Mouse (Mus musculus) neural tube, embryonic 14.5 days (tissue): Measurements from ENCODE around the gene Vsig8. TPM values are rescaled to one million over a fixed set of nuclear protein-coding genes. Genes with fewer than 3 reads are reported as not detected.

Experiments used
- ATAC-seq: fragments of 200-750 bp; cut with Nextera tagmentation; 2 replicates; pipeline ENCODE4 v1.8.0; 2017; ENCODE audit warnings: low read depth, mild to moderate bottlenecking, moderate TSS enrichment, moderate library complexity
- H3K27ac ChIP-seq: fragments of 300-500 bp; sonication (generic); 2 replicates; pipeline ENCODE4 v1.5.1; 2014; ENCODE audit warnings: low read depth, mild to moderate bottlenecking, control low read depth, low read length, moderate library complexity, mixed read lengths
- H3K27me3 ChIP-seq: fragments of 300-500 bp; sonication (generic); 2 replicates; pipeline ENCODE4 v1.6.1; 2014; ENCODE audit warnings: low read length; ENCODE audit not compliant: control insufficient read depth, insufficient read depth
- H3K36me3 ChIP-seq: fragments of 300-500 bp; sonication (generic); 2 replicates; pipeline ENCODE4 v1.6.1; 2014; ENCODE audit warnings: low read length, mixed read lengths; ENCODE audit not compliant: control insufficient read depth, insufficient read depth
- H3K4me1 ChIP-seq: fragments of 300-500 bp; sonication (generic); 2 replicates; pipeline ENCODE4 v1.6.1; 2014; ENCODE audit warnings: low read length; ENCODE audit not compliant: control insufficient read depth, insufficient read depth
- H3K4me2 ChIP-seq: fragments of 300-500 bp; sonication (generic); 2 replicates; pipeline ENCODE4 v1.6.1; 2014; ENCODE audit warnings: mild to moderate bottlenecking, low read depth, low read length, control low read depth
- H3K4me3 ChIP-seq: fragments of 300-500 bp; sonication (generic); 2 replicates; pipeline ENCODE4 v1.5.1; 2014; ENCODE audit warnings: low read depth, low read length, control low read depth, mixed read lengths
- H3K9ac ChIP-seq: fragments of 300-500 bp; sonication (generic); replicated peaks from 2 replicates; pipeline ENCODE4 v1.6.1; 2014; ENCODE audit warnings: low read depth, mild to moderate bottlenecking, control low read depth, low read length, mixed read lengths
- H3K9me3 ChIP-seq: fragments of 300-500 bp; sonication (generic); 2 replicates; pipeline ENCODE4 v1.6.1; 2016; ENCODE audit warnings: low read length; ENCODE audit not compliant: control insufficient read depth
- WGBS: fragments of 180-500 bp; shearing (Covaris S2); extraction: QIAGEN DNeasy Blood & Tissue Kit; methylation state at CpG from one replicate; pipeline ENCODE4 v1.1.7; 2014; 5-methylcytosine and 5-hydroxymethylcytosine counted together
- polyA plus RNA-seq: library from polyadenylated mRNA; unstranded; fragments of >200 nt; fragmentation: Nextera tagmentation; extraction: Ambion mirVana; gene quantifications from 2 replicates; pipeline ENCODE4 v1.2.1, GENCODE M21; 2014

The Vsig8 gene
- polyA plus RNA-seq, 1 experiment from 2014 or later, result 1.5 TPM

DNA sequence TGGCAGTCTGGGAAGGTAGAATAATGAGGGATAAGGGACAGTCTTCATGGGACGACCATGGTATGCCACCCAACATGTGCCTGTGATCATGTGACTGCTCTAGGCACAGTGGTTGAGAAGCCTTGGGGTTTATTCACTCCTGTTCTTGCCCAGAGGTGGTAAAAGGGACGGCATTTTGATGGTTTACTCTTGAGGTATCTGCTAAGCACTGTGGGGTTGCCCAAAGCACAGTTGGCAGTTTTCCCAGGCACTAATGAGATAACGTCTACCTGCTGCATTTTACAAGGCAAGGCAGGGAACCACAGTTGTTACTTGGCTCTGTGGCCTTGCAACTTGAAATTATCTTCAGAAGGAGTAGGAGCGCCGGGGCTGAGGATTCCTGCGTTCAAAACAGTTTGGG lies 15.9 kb upstream of the Vsig8 start:
- 57% methylated on average over 6 of the region's 6 CpGs for WGBS
- H3K4me2 ChIP-seq, result no peak overlapping the region
- no peaks in the 10 kb centered on the region for H3K27me3 ChIP-seq
- no peak overlapping the region for H3K27ac ChIP-seq
- no peak overlapping the region for H3K4me3 ChIP-seq
- H3K4me1 ChIP-seq, result peaks cover 5% of the 10 kb centered on the region; the same call in 1 of the 2 replicates
- no peaks in the 10 kb centered on the region for H3K9me3 ChIP-seq
- no peaks in the 10 kb centered on the region for H3K36me3 ChIP-seq
- ATAC-seq, result no peak; the same call in 1 of the 2 replicates
- H3K9ac ChIP-seq, result no peak overlapping the region

DNA sequence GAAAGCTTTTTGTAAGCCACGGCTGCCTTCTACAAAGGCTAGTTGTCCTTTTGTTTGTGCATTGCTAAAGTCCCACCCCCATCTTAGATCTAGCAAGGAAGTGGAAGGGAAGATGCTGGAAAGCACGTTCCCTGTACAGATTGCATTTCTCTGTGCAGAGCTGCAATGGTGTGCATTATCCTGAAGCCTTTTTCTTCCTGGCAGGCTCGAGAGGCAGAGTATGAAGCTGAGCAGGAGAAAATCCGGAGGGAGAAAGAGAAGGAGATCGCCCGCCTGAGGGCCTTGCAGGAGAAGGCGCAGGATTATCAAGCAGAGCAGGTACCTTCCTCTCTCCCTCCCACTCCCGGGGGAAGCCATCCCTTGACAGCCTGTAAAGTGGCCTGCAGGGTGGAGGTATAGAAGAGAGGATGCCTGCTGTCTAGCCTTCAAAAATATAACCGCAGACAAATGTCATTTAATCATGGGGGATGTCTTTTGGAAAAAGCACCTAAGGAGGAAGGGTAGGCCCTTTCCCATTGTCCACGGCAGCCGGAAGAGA lies 15.4 kb upstream of the Vsig8 start:
- 49% methylated on average over 11 of the region's 11 CpGs for WGBS
- no peaks in the 10 kb centered on the region for H3K36me3 ChIP-seq
- H3K4me1 ChIP-seq, result peaks cover 5% of the 10 kb centered on the region; the same call in 1 of the 2 replicates
- H3K4me3 ChIP-seq, result no peak overlapping the region
- no peaks in the 10 kb centered on the region for H3K9me3 ChIP-seq
- H3K4me2 ChIP-seq, result no peak overlapping the region
- no peak overlapping the region for H3K27ac ChIP-seq
- H3K27me3 ChIP-seq, result no peaks in the 10 kb centered on the region
- H3K9ac ChIP-seq, result no peak overlapping the region
- no peak for ATAC-seq

DNA sequence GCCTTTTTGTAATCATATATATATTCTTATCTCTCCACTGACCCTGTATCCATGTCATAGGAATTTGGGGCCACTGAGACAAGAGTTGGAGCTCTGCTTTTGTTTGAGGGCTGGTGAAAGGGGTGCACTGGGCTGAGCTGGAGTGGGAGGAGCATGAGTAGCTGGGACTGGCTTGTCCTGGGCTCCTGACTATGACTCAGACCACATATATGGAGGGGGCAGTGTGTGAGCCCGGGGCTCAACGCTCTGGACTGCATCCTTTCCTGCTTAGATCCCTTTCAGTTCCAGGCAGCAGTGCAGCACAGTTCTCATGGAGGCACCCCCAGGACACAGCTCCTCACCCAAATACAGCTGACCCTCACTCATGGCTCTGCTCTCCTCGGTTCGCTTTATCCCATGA lies 9.7 kb upstream of the Vsig8 start:
- Histone ChIP-seq H3K4me3 (no peak overlapping the region), H3K4me2 (no peak overlapping the region), H3K27ac (no peak overlapping the region), H3K9me3 (no peaks in the 10 kb centered on the region), H3K36me3 (no peaks in the 10 kb centered on the region), H3K9ac (no peak overlapping the region), H3K4me1 (peaks cover 7% of the 10 kb centered on the region; the same call in 1 of the 2 replicates), H3K27me3 (no peaks in the 10 kb centered on the region)
- no peak for ATAC-seq
- WGBS, result 93% methylated on average over 4 of the region's 4 CpGs

DNA sequence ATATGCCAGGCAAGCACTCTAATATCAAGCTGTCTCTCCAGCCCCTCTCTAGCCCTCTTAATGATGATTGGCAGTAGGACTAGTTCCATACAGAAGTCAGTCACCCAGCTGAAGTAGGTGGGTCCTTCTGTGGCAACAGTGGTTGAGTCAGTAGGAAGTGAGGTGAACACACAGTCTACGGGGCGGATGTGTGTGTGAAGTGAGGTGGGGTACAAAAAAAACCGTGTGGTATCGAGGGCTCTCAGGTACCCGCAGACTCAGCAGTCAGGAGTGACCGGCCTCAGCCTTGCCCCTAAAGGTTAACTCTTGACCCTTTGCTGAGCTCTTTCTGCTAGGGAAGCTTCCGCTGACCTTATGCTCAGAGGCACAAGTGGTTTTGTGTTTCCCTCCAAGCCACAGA lies 7.2 kb upstream of the Vsig8 start:
- H3K36me3 ChIP-seq, result no peaks in the 10 kb centered on the region
- H3K4me3 ChIP-seq, result no peak overlapping the region
- no peaks in the 10 kb centered on the region for H3K27me3 ChIP-seq
- no peaks in the 10 kb centered on the region for H3K9me3 ChIP-seq
- no peak for ATAC-seq
- H3K27ac ChIP-seq, result no peak overlapping the region
- H3K4me1 ChIP-seq, result peaks cover 8% of the 10 kb centered on the region; the same call in 1 of the 2 replicates
- no peak overlapping the region for H3K9ac ChIP-seq
- WGBS, result 62% methylated on average over 7 of the region's 7 CpGs
- H3K4me2 ChIP-seq, result no peak overlapping the region

DNA sequence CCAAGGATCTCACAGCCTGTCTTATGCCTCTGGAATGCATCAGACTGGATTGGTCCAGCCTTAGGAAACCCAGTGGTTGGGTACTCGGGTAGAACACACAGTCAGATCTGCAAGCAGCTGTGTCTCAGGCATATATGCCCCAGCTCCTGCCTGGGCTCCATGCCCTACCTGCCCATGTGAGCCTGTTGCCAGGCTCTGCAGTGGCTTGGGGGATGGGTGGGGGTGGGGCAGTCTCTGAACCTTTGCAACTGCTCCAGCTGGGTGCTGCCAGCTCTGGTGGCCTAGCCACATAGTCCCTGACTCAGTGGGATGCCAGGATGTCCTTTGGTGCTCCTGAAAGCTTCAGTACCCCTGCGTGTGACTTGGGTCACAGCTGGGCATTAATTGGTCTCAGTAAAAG lies 6.4 kb upstream of the Vsig8 start:
- H3K9me3 ChIP-seq, result no peaks in the 10 kb centered on the region
- ATAC-seq, result no peak
- no peak overlapping the region for H3K9ac ChIP-seq
- H3K36me3 ChIP-seq, result no peaks in the 10 kb centered on the region
- 16% methylated on average over 2 of the region's 2 CpGs for WGBS
- peaks cover 8% of the 10 kb centered on the region; the same call in 1 of the 2 replicates for H3K4me1 ChIP-seq
- H3K4me3 ChIP-seq, result no peak overlapping the region
- peak overlapping the region; percentile 53 for H3K4me2 ChIP-seq
- H3K27me3 ChIP-seq, result no peaks in the 10 kb centered on the region
- H3K27ac ChIP-seq, result no peak overlapping the region

DNA sequence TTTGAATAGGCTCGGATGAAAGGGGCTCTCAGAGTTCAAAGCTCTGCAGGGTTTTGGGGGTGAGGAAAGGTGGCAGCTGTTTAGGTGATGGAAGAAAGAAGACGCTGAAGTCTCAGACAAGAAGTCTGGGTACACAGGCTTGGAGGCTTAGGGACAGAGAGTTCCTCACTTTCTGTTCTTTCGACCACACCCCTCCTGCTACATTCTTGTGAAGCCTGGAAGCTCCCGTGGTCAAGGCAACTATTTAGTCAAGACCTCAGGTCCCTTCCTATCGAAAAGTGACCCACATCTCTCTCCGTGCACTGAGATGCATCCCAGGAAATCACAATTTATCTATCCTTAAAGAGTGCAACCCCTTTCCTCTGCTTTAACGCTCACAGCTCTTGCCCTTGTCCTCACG lies 6.0 kb upstream of the Vsig8 start:
- Histone ChIP-seq H3K36me3 (no peaks in the 10 kb centered on the region), H3K4me1 (peaks cover 8% of the 10 kb centered on the region; the same call in 1 of the 2 replicates), H3K4me2 (peak overlapping the region; percentile 53), H3K4me3 (peak overlapping the region; percentile 28), H3K9me3 (no peaks in the 10 kb centered on the region), H3K27me3 (no peaks in the 10 kb centered on the region), H3K9ac (no peak overlapping the region), H3K27ac (no peak overlapping the region)
- ATAC-seq, result no peak
- 4% methylated on average over 8 of the region's 8 CpGs for WGBS

DNA sequence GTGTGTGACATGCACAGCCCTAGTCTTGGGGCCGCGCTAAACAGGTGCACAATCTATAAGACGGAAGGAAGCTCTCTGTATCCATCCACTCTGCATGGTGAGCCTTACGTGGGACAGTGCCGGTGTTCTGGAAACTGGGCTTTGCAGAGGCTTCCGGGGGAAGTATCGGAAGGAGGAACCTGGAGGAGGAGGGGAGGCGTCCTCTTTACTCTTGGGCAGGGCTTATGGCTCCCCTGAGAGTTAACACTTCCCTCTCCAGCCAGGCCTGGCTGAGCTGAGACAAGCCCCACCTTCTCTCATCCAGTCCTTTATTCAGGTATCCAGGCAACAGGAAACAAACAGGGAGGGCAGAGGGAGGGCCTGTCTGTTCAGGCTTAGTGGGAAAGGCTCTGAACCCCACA lies 5.2 kb upstream of the Vsig8 start:
- peak overlapping the region; percentile 53 for H3K9ac ChIP-seq
- H3K4me3 ChIP-seq, result peak overlapping the region; percentile 28
- H3K27me3 ChIP-seq, result no peaks in the 10 kb centered on the region
- 1% methylated on average over 8 of the region's 8 CpGs for WGBS
- H3K4me2 ChIP-seq, result peak overlapping the region; percentile 53
- no peaks in the 10 kb centered on the region for H3K9me3 ChIP-seq
- peak; percentile 88 for ATAC-seq
- no peak overlapping the region for H3K27ac ChIP-seq
- H3K4me1 ChIP-seq, result peaks cover 8% of the 10 kb centered on the region; the same call in 1 of the 2 replicates
- no peaks in the 10 kb centered on the region for H3K36me3 ChIP-seq

DNA sequence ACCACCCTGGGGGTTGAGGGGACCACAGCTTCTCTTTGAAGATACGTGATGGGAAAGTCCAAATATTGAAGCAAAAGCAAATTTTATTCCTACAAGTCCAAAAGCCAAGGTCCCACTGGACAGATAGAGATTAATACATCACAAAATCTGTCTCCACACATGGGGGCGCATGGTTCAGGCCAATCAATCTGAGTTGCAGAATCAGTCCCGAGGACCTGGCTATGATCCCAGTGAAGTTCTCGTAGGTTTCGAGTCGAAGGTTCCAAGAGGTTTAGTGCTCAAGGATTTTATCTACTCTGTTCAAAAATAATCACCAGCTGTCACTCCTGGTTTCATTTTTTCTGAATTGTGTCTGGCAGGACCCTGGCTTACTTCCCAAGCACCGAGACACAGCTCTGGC lies 4.7 kb upstream of the Vsig8 start:
- H3K4me2 ChIP-seq, result peak overlapping the region; percentile 53
- peak overlapping the region; percentile 28; the same call in 1 of the 2 replicates for H3K4me3 ChIP-seq
- ATAC-seq, result no peak
- 48% methylated on average over 7 of the region's 7 CpGs for WGBS
- 0 out of 2 replicates have a peak overlapping the region, but pooled peaks have one; percentile 21 for H3K9ac ChIP-seq
- H3K27ac ChIP-seq, result no peak overlapping the region
- no peaks in the 10 kb centered on the region for H3K27me3 ChIP-seq
- H3K9me3 ChIP-seq, result no peaks in the 10 kb centered on the region
- H3K4me1 ChIP-seq, result peaks cover 8% of the 10 kb centered on the region; the same call in 1 of the 2 replicates
- no peaks in the 10 kb centered on the region for H3K36me3 ChIP-seq

DNA sequence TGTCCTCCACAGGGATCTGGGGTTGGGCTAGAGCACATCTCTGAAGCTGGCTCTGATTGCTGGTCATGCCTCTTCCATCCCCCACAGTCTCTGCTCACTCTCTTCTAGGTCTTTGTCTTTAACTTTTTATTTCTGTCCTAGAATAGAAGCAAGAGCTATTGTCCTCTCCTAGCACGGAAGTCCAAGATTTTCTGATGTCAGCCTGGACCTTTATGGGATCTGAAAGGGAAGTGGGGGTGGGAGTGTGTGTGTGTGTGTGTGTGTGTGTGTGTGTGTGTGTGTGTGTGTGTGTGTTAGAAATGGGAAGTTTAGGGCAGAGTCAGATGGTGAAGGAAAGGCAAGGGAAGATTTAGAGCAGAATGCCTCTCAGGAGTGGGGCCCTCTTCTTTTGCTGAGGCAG lies 3.1 kb upstream of the Vsig8 start:
- Histone ChIP-seq H3K9me3 (no peaks in the 10 kb centered on the region), H3K4me2 (no peak overlapping the region), H3K4me3 (no peak overlapping the region), H3K4me1 (peaks cover 8% of the 10 kb centered on the region; the same call in 1 of the 2 replicates), H3K36me3 (no peaks in the 10 kb centered on the region), H3K27ac (no peak overlapping the region), H3K27me3 (no peaks in the 10 kb centered on the region), H3K9ac (no peak overlapping the region)
- WGBS, result 33% methylated on average over 1 of the region's 1 CpGs
- no peak for ATAC-seq
